Mouse (Mus musculus): ENCODE measurements around the gene Echs1. TPM values are rescaled to one million over a fixed set of nuclear protein-coding genes. Genes with fewer than 3 reads are reported as not detected.

Echs1 gene
- polyA plus RNA-seq, 1 experiment, result 22.0 TPM

- no peak overlapping the region for H3K4me3 ChIP-seq (ENCODE audit: control insufficient read depth, low read depth, low read length)
- H3K27me3 ChIP-seq (ENCODE audit: control insufficient read depth, insufficient read depth, low read length), result no peaks in the 10 kb centered on the region
- TF ChIP-seq CTCF (IDR thresholded peaks at IDR 0.05; ENCODE audit: control insufficient read depth, insufficient read depth, insufficient replicate concordance, low read depth, low read length) (no peak), POLR2A (IDR thresholded peaks at IDR 0.05; ENCODE audit: control insufficient read depth, low read depth, low read length) (no peak)
- H3K36me3 ChIP-seq (ENCODE audit: control insufficient read depth, insufficient read depth, low read length), result no peaks in the 10 kb centered on the region
- H3K27ac ChIP-seq (ENCODE audit: control insufficient read depth, insufficient read depth, low read depth, low read length), result no peak overlapping the region
- peaks cover 11% of the 10 kb centered on the region for H3K4me1 ChIP-seq (ENCODE audit: control insufficient read depth, insufficient read depth, low read length)
These were observed 10.7 kb upstream of the Echs1 start for GRCm38 (mm10) chr7:140126934-140127333.

DNA sequence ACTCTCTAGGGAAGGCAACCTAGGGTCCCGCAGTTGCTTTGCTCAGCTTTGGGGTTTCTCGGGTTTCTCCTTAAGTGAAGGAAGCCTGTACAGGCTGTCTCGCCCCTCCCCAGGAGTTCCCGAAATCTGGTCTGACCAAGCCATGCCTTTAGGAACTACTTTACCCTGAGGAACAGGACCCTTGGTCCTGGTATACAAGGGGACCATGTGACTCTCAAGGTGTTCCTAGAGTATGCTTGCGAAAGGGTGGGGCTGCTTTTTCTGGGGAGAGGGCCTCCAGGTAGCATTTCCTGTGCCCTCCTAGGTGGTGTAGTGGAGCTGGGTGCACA, 9.7 kb upstream of the Echs1 start:
- Histone ChIP-seq H3K4me3 (ENCODE audit: control insufficient read depth, low read depth, low read length) (peak overlapping the region; percentile 71), H3K27me3 (ENCODE audit: control insufficient read depth, insufficient read depth, low read length) (no peaks in the 10 kb centered on the region), H3K4me1 (ENCODE audit: control insufficient read depth, insufficient read depth, low read length) (peaks cover 11% of the 10 kb centered on the region), H3K27ac (ENCODE audit: control insufficient read depth, insufficient read depth, low read depth, low read length) (peak overlapping the region; percentile 47; the same call in 1 of the 2 replicates), H3K36me3 (ENCODE audit: control insufficient read depth, insufficient read depth, low read length) (no peaks in the 10 kb centered on the region)
- TF ChIP-seq CTCF (IDR thresholded peaks at IDR 0.05; ENCODE audit: control insufficient read depth, insufficient read depth, insufficient replicate concordance, low read depth, low read length) (no peak), POLR2A (IDR thresholded peaks at IDR 0.05; ENCODE audit: control insufficient read depth, low read depth, low read length) (no peak)

GRCm38 (mm10) chr7:140125278-140126021, 9.2 kb upstream of the Echs1 start:
- peaks cover 11% of the 10 kb centered on the region for H3K4me1 ChIP-seq (ENCODE audit: control insufficient read depth, insufficient read depth, low read length)
- TF ChIP-seq POLR2A (IDR thresholded peaks at IDR 0.05; ENCODE audit: control insufficient read depth, low read depth, low read length) (0 out of 2 replicates have a peak, but pooled peaks have one; percentile 48), CTCF (IDR thresholded peaks at IDR 0.05; ENCODE audit: control insufficient read depth, insufficient read depth, insufficient replicate concordance, low read depth, low read length) (no peak)
- H3K36me3 ChIP-seq (ENCODE audit: control insufficient read depth, insufficient read depth, low read length), result no peaks in the 10 kb centered on the region
- H3K27me3 ChIP-seq (ENCODE audit: control insufficient read depth, insufficient read depth, low read length), result no peaks in the 10 kb centered on the region
- peak overlapping the region; percentile 47 for H3K27ac ChIP-seq (ENCODE audit: control insufficient read depth, insufficient read depth, low read depth, low read length)
- peak overlapping the region; percentile 71 for H3K4me3 ChIP-seq (ENCODE audit: control insufficient read depth, low read depth, low read length)

- Histone ChIP-seq H3K27ac (ENCODE audit: control insufficient read depth, insufficient read depth, low read depth, low read length) (no peak overlapping the region), H3K27me3 (ENCODE audit: control insufficient read depth, insufficient read depth, low read length) (no peaks in the 10 kb centered on the region), H3K4me3 (ENCODE audit: control insufficient read depth, low read depth, low read length) (no peak overlapping the region), H3K4me1 (ENCODE audit: control insufficient read depth, insufficient read depth, low read length) (peaks cover 11% of the 10 kb centered on the region), H3K36me3 (ENCODE audit: control insufficient read depth, insufficient read depth, low read length) (no peaks in the 10 kb centered on the region)
- no peak for TF ChIP-seq CTCF (IDR thresholded peaks at IDR 0.05; ENCODE audit: control insufficient read depth, insufficient read depth, insufficient replicate concordance, low read depth, low read length)
- TF ChIP-seq POLR2A (IDR thresholded peaks at IDR 0.05; ENCODE audit: control insufficient read depth, low read depth, low read length), result no peak
These were observed 8.1 kb upstream of the Echs1 start for GRCm38 (mm10) chr7:140124382-140124781.

GRCm38 (mm10) chr7:140122765-140123164, 6.5 kb upstream of the Echs1 start:
- H3K4me1 ChIP-seq (ENCODE audit: control insufficient read depth, insufficient read depth, low read length), result peaks cover 11% of the 10 kb centered on the region
- no peaks in the 10 kb centered on the region for H3K27me3 ChIP-seq (ENCODE audit: control insufficient read depth, insufficient read depth, low read length)
- TF ChIP-seq POLR2A (IDR thresholded peaks at IDR 0.05; ENCODE audit: control insufficient read depth, low read depth, low read length), result no peak
- TF ChIP-seq CTCF (IDR thresholded peaks at IDR 0.05; ENCODE audit: control insufficient read depth, insufficient read depth, insufficient replicate concordance, low read depth, low read length), result no peak
- H3K36me3 ChIP-seq (ENCODE audit: control insufficient read depth, insufficient read depth, low read length), result no peaks in the 10 kb centered on the region
- H3K27ac ChIP-seq (ENCODE audit: control insufficient read depth, insufficient read depth, low read depth, low read length), result no peak overlapping the region
- H3K4me3 ChIP-seq (ENCODE audit: control insufficient read depth, low read depth, low read length), result no peak overlapping the region

DNA sequence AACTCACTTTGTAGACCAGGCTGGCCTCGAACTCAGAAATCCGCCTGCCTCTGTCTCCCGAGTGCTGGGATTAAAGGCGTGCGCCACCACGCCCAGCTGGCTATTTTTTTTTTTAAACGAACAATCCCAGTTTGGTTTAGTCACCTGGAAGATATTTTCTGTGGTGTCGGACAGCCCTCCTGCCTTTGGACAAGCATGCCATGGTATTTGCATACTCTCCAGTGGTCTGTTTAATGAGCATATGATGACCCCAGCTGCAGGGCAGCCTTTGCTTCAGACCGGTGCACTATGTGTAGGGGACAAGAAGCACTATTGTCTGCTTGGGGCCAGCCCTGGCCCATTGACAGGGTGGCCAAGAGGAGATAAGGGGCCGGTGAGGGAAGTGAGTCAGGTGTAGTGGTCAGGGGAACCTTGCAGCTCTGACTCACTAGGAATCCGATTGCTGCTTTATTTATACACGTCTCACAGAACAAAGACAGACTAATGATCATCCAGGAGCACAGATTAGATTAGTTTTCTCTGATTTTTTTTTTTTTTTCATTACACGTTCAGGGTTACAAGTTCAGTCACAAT, 5.1 kb upstream of the Echs1 start:
- TF ChIP-seq POLR2A (IDR thresholded peaks at IDR 0.05; ENCODE audit: control insufficient read depth, low read depth, low read length), result no peak
- TF ChIP-seq CTCF (IDR thresholded peaks at IDR 0.05; ENCODE audit: control insufficient read depth, insufficient read depth, insufficient replicate concordance, low read depth, low read length), result no peak
- Histone ChIP-seq H3K27ac (ENCODE audit: control insufficient read depth, insufficient read depth, low read depth, low read length) (no peak overlapping the region), H3K27me3 (ENCODE audit: control insufficient read depth, insufficient read depth, low read length) (no peaks in the 10 kb centered on the region), H3K4me1 (ENCODE audit: control insufficient read depth, insufficient read depth, low read length) (peaks cover 9% of the 10 kb centered on the region), H3K36me3 (ENCODE audit: control insufficient read depth, insufficient read depth, low read length) (no peaks in the 10 kb centered on the region), H3K4me3 (ENCODE audit: control insufficient read depth, low read depth, low read length) (no peak overlapping the region)

DNA sequence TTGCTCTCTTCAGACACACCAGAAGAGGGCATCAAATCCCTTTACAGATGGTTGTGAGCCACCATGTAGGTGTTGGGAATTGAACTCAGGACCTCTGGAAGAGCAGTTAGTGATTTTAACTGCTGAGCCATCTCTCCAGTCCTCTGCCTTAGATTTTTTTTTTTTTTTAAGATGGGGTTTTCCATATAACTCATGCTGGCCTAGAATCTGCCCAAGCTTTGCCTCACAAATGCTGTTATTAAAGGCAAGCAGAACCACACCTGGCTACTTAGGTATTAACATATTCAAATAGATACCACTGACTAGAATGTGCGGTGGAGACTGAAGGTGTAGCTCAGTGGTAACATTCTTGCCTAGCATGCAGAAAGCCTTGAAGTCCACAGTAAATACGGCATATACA, 4.2 kb upstream of the Echs1 start:
- peaks cover 3% of the 10 kb centered on the region for H3K4me1 ChIP-seq (ENCODE audit: control insufficient read depth, insufficient read depth, low read length)
- no peaks in the 10 kb centered on the region for H3K36me3 ChIP-seq (ENCODE audit: control insufficient read depth, insufficient read depth, low read length)
- TF ChIP-seq POLR2A (IDR thresholded peaks at IDR 0.05; ENCODE audit: control insufficient read depth, low read depth, low read length) (no peak), CTCF (IDR thresholded peaks at IDR 0.05; ENCODE audit: control insufficient read depth, insufficient read depth, insufficient replicate concordance, low read depth, low read length) (no peak)
- H3K4me3 ChIP-seq (ENCODE audit: control insufficient read depth, low read depth, low read length), result no peak overlapping the region
- no peak overlapping the region for H3K27ac ChIP-seq (ENCODE audit: control insufficient read depth, insufficient read depth, low read depth, low read length)
- H3K27me3 ChIP-seq (ENCODE audit: control insufficient read depth, insufficient read depth, low read length), result no peaks in the 10 kb centered on the region
